ENCODE assay signal across 8 mouse cellular contexts in the genomic region with DNA sequence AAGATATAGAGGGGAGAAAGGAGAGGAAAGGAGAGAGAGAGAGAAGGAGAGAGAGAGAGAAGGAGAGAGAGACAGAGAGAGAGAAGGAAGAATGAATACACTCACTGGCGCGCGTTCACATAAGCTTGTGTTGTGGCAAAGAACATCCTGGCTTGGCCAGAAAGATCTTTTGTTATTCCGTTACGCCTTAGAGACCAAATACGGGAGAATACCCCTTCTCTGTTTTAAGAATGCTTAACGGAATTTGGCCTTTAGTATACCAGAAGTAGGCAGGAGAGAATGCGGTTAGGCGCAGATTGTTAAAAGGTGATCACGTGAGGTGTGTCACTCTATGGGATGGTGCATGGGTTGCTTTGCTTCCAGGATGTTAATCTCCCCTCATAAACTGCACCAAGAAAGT. TPM values are rescaled to one million over a fixed set of nuclear protein-coding genes. Genes with fewer than 3 reads are reported as not detected.
A peak's percentile ranks its signal among the peaks of the same experiment; 100 is the strongest.
DNase-seq lines count a peak whose midpoint lies in the region; ATAC-seq and TF ChIP-seq lines count a peak whose summit lies in the region.

No protein-coding gene starts in this region.

- no peak for ATAC-seq in hindbrain, embryonic 11.5 days (ENCODE audit: low FRiP score)
- no peak for ATAC-seq in midbrain, embryonic 12.5 days (ENCODE audit: low FRiP score, low read depth)
- no peak for ATAC-seq in megakaryocyte progenitor cell, adult 5-6 weeks (replicated peaks; ENCODE audit: poor library complexity)

- peak overlapping the region; percentile 67 for H3K9ac ChIP-seq in MEL (ENCODE audit: control insufficient read depth, low read depth, low read length, poor library complexity, severe bottlenecking)
- H3K9ac ChIP-seq in hindbrain, embryonic 11.5 days (ENCODE audit: low read depth, low read length): peak overlapping the region; percentile 96
- H3K9ac ChIP-seq in midbrain, embryonic 12.5 days (replicated peaks): peak overlapping the region; percentile 99

- no peaks in the 10 kb centered on the region; the same call in 1 of the 2 replicates for H3K36me3 ChIP-seq in kidney, adult 2 months (ENCODE audit: control insufficient read depth, insufficient read depth, low read length)
- H3K36me3 ChIP-seq in MEL (ENCODE audit: control insufficient read depth in 1 of 2, insufficient read depth in 2 of 2, low read length in 2 of 2): peaks cover 0 to 12% of the 10 kb centered on the region in 2 experiments; a peak in 3 of 4 replicates
- H3K36me3 ChIP-seq in hindbrain, embryonic 11.5 days (ENCODE audit: control insufficient read depth, insufficient read depth, low read length): peaks cover 6% of the 10 kb centered on the region; the same call in 1 of the 2 replicates
- peaks cover 48% of the 10 kb centered on the region for H3K36me3 ChIP-seq in midbrain, embryonic 12.5 days

- H3K9me3 ChIP-seq in MEL (replicated peaks; ENCODE audit: insufficient read depth, low read length): no peaks in the 10 kb centered on the region
- no peaks in the 10 kb centered on the region for H3K9me3 ChIP-seq in hindbrain, embryonic 11.5 days (ENCODE audit: control insufficient read depth, low read length)
- no peaks in the 10 kb centered on the region for H3K9me3 ChIP-seq in midbrain, embryonic 12.5 days

- no peak for DNase-seq in kidney, adult 2 months
- no peak for DNase-seq in kidney, adult 11 months
- peak; percentile 47 for DNase-seq in MEL (ENCODE audit: low read depth, low spot score)
- DNase-seq in hindbrain, embryonic 11.5 days (ENCODE audit: low spot score): no peak
- DNase-seq in left cerebral cortex, adult 9 months (ENCODE audit: low spot score in 2 of 2): no peak
- no peak for DNase-seq in cerebellum, postnatal 25 days

- H3K4me2 ChIP-seq in hindbrain, embryonic 11.5 days (replicated peaks; ENCODE audit: low read depth, low read length): peak overlapping the region; percentile 79
- H3K4me2 ChIP-seq in midbrain, embryonic 12.5 days (replicated peaks): peak overlapping the region; percentile 85

- TF ChIP-seq CTCF in kidney, adult 2 months (conservative IDR thresholded peaks at IDR 0.05; ENCODE audit: insufficient read depth, insufficient read length, low read depth, low read length): no peak
- TF ChIP-seq CTCF in MEL (IDR thresholded peaks at IDR 0.05 in 2 of 3, conservative IDR thresholded peaks at IDR 0.05 in 1 of 3; ENCODE audit: control insufficient read depth in 1 of 3, insufficient read depth in 1 of 3, low read depth in 2 of 3, low read length in 3 of 3, poor library complexity in 1 of 3, severe bottlenecking in 1 of 3): no peak

- H3K27me3 ChIP-seq in kidney, adult 2 months (replicated peaks; ENCODE audit: control insufficient read depth, insufficient read depth, low read length): no peaks in the 10 kb centered on the region
- H3K27me3 ChIP-seq in MEL (ENCODE audit: control insufficient read depth in 1 of 2, insufficient read depth in 2 of 2, low read length in 2 of 2): no peaks in the 10 kb centered on the region
- H3K27me3 ChIP-seq in hindbrain, embryonic 11.5 days (ENCODE audit: control insufficient read depth, insufficient read depth, low read length): no peaks in the 10 kb centered on the region
- H3K27me3 ChIP-seq in midbrain, embryonic 12.5 days: no peaks in the 10 kb centered on the region

- peaks cover 21% of the 10 kb centered on the region for H3K79me2 ChIP-seq in MEL (ENCODE audit: control insufficient read depth, insufficient read depth, low read length, poor library complexity)

- no peak for TF ChIP-seq POLR2A in kidney, adult 2 months (IDR thresholded peaks at IDR 0.05; ENCODE audit: low read depth, low read length)
- no peak for TF ChIP-seq POLR2A in MEL (IDR thresholded peaks at IDR 0.05; ENCODE audit: control insufficient read depth in 1 of 2, insufficient read depth in 1 of 2, low read depth in 1 of 2, low read length in 2 of 2, poor library complexity in 1 of 2)

- H3K27ac ChIP-seq in kidney, adult 2 months (ENCODE audit: insufficient read depth, low read depth, low read length): no peak overlapping the region
- peak overlapping the region; percentile 17 for H3K27ac ChIP-seq in MEL (ENCODE audit: control insufficient read depth, low read depth, low read length)
- no peak overlapping the region; the same call in 1 of the 2 replicates for H3K27ac ChIP-seq in hindbrain, embryonic 11.5 days (ENCODE audit: low read depth, low read length)
- H3K27ac ChIP-seq in midbrain, embryonic 12.5 days (replicated peaks): peak overlapping the region; percentile 80

- TF ChIP-seq EP300 in MEL (IDR thresholded peaks at IDR 0.05; ENCODE audit: low read depth in 1 of 2, low read length in 2 of 2): no peak

- H3K4me1 ChIP-seq in kidney, adult 2 months (ENCODE audit: control insufficient read depth, insufficient read depth, low read length): peaks cover 10% of the 10 kb centered on the region; the same call in 1 of the 2 replicates
- H3K4me1 ChIP-seq in MEL (ENCODE audit: control insufficient read depth in 1 of 2, insufficient read depth in 2 of 2, low read length in 2 of 2): peaks cover 3 to 10% of the 10 kb centered on the region in 2 experiments; a peak in 3 of 4 replicates
- H3K4me1 ChIP-seq in hindbrain, embryonic 11.5 days (replicated peaks; ENCODE audit: control insufficient read depth, insufficient read depth, low read length): peaks cover 4% of the 10 kb centered on the region
- H3K4me1 ChIP-seq in midbrain, embryonic 12.5 days: peaks cover 21% of the 10 kb centered on the region

- WGBS in kidney, adult 2 months: 2% methylated on average over 10 of the region's 10 CpGs
- WGBS in hindbrain, embryonic 11.5 days: 14% methylated on average over 10 of the region's 10 CpGs
- WGBS in midbrain, embryonic 12.5 days: 11% methylated on average over 10 of the region's 10 CpGs

- TF ChIP-seq RAD21 in MEL (IDR thresholded peaks at IDR 0.05; ENCODE audit: low read depth, low read length): no peak

- H3K4me3 ChIP-seq in kidney, adult 2 months (ENCODE audit: insufficient read depth, low read depth, low read length): peak overlapping the region; percentile 66
- peak overlapping the region; percentile 68 to 71 for H3K4me3 ChIP-seq in MEL (ENCODE audit: control insufficient read depth in 1 of 2, insufficient read depth in 1 of 2, low read depth in 2 of 2, low read length in 2 of 2)
- peak overlapping the region; percentile 99 for H3K4me3 ChIP-seq in hindbrain, embryonic 11.5 days (ENCODE audit: low read depth, low read length)
- H3K4me3 ChIP-seq in midbrain, embryonic 12.5 days: peak overlapping the region; percentile 97

TF ChIP-seq in MEL, 35 proteins besides CTCF, POLR2A, EP300 and RAD21 (continues in another document):
- TF ChIP-seq GABPA (IDR thresholded peaks at IDR 0.05; ENCODE audit: low read depth, low read length) (no peak), USF1 (IDR thresholded peaks at IDR 0.05; ENCODE audit: low read depth, low read length) (peak; percentile 85)

RNA-seq across cellular contexts. Expression of gene Zswim8, which starts 0.9 kb away (rescaled TPM):
- 136 and 167 TPM in 2 replicates for polyA plus RNA-seq in kidney, adult 2 months (2012; rRNA removed)
- 14.2 and 16.5 TPM in 2 replicates for total RNA-seq in MEL (2012; rRNA removed)
- polyA plus RNA-seq in MEL (2012; ENCODE audit: insufficient read depth in 1 of 2, insufficient read length in 2 of 2, low read depth in 1 of 2, low replicate concordance in 2 of 2, missing spikeins in 1 of 2): 10 to 100 TPM in 1 of 2 experiments, not detected in 1; 35.5 TPM
- polyA plus RNA-seq in hindbrain, embryonic 11.5 days (2014; fragmentation: Nextera tagmentation; extraction: Ambion mirVana): 25.2 and 32.7 TPM in 2 replicates
- 47.6 and 48.9 TPM in 2 replicates for polyA plus RNA-seq in midbrain, embryonic 12.5 days (2016; fragmentation: Nextera tagmentation; extraction: Ambion mirVana)
- total RNA-seq in megakaryocyte progenitor cell, adult 5-6 weeks (2015): 19.5 and 23.4 TPM in 2 replicates
- total RNA-seq in megakaryocyte progenitor cell, adult 5-6 weeks (2017): 19.1 and 23.5 TPM in 2 replicates

RNA-seq across cellular contexts. Expression of gene Chchd1, which starts 5.4 kb away (rescaled TPM):
- polyA plus RNA-seq in kidney, adult 2 months (2012; rRNA removed): 42.3 and 54.0 TPM in 2 replicates
- total RNA-seq in MEL (2012; rRNA removed): 154 and 164 TPM in 2 replicates
- 100 to 1,000 TPM in 1 of 2 experiments, not detected in 1; 136 TPM for polyA plus RNA-seq in MEL (2012; ENCODE audit: insufficient read depth in 1 of 2, insufficient read length in 2 of 2, low read depth in 1 of 2, low replicate concordance in 2 of 2, missing spikeins in 1 of 2)
- 210 and 223 TPM in 2 replicates for polyA plus RNA-seq in hindbrain, embryonic 11.5 days (2014; fragmentation: Nextera tagmentation; extraction: Ambion mirVana)
- 225 and 253 TPM in 2 replicates for polyA plus RNA-seq in midbrain, embryonic 12.5 days (2016; fragmentation: Nextera tagmentation; extraction: Ambion mirVana)
- total RNA-seq in megakaryocyte progenitor cell, adult 5-6 weeks (2015): 163 and 169 TPM in 2 replicates
- 104 and 110 TPM in 2 replicates for total RNA-seq in megakaryocyte progenitor cell, adult 5-6 weeks (2017)

RNA-seq across cellular contexts. Expression of gene Fut11, which starts 13.5 kb away (rescaled TPM):
- 7.9 and 11.2 TPM in 2 replicates for polyA plus RNA-seq in kidney, adult 2 months (2012; rRNA removed)
- 0.49 and 0.69 TPM in 2 replicates for total RNA-seq in MEL (2012; rRNA removed)
- polyA plus RNA-seq in MEL (2012; ENCODE audit: insufficient read depth in 1 of 2, insufficient read length in 2 of 2, low read depth in 1 of 2, low replicate concordance in 2 of 2, missing spikeins in 1 of 2): 1 to 10 TPM in 1 of 2 experiments, not detected in 1; 1.8 TPM
- 16.7 and 22.9 TPM in 2 replicates for polyA plus RNA-seq in hindbrain, embryonic 11.5 days (2014; fragmentation: Nextera tagmentation; extraction: Ambion mirVana)
- polyA plus RNA-seq in midbrain, embryonic 12.5 days (2016; fragmentation: Nextera tagmentation; extraction: Ambion mirVana): 26.8 and 27.0 TPM in 2 replicates
- total RNA-seq in megakaryocyte progenitor cell, adult 5-6 weeks (2015): 14.3 and 15.3 TPM in 2 replicates
- 5.3 and 5.7 TPM in 2 replicates for total RNA-seq in megakaryocyte progenitor cell, adult 5-6 weeks (2017)

RNA-seq across cellular contexts. Expression of gene Ndst2, which starts 26.1 kb away (rescaled TPM):
- polyA plus RNA-seq in kidney, adult 2 months (2012; rRNA removed): 28.7 and 31.4 TPM in 2 replicates
- 34.4 and 39.5 TPM in 2 replicates for total RNA-seq in MEL (2012; rRNA removed)
- polyA plus RNA-seq in MEL (2012; ENCODE audit: insufficient read depth in 1 of 2, insufficient read length in 2 of 2, low read depth in 1 of 2, low replicate concordance in 2 of 2, missing spikeins in 1 of 2): 10 to 100 TPM; 37.1 to 54.0 TPM
- 20.2 and 21.0 TPM in 2 replicates for polyA plus RNA-seq in hindbrain, embryonic 11.5 days (2014; fragmentation: Nextera tagmentation; extraction: Ambion mirVana)
- polyA plus RNA-seq in midbrain, embryonic 12.5 days (2016; fragmentation: Nextera tagmentation; extraction: Ambion mirVana): 25.0 and 29.8 TPM in 2 replicates
- 21.2 and 30.7 TPM in 2 replicates for total RNA-seq in megakaryocyte progenitor cell, adult 5-6 weeks (2015)
- 6.6 and 8.5 TPM in 2 replicates for total RNA-seq in megakaryocyte progenitor cell, adult 5-6 weeks (2017)

RNA-seq across cellular contexts. Expression of gene Sec24c, which starts 34.1 kb away (rescaled TPM):
- 133 and 153 TPM in 2 replicates for polyA plus RNA-seq in kidney, adult 2 months (2012; rRNA removed)
- 68.5 and 83.9 TPM in 2 replicates for total RNA-seq in MEL (2012; rRNA removed)
- polyA plus RNA-seq in MEL (2012; ENCODE audit: insufficient read depth in 1 of 2, insufficient read length in 2 of 2, low read depth in 1 of 2, low replicate concordance in 2 of 2, missing spikeins in 1 of 2): 100 to 1,000 TPM; 121 to 263 TPM
- 76.6 and 79.0 TPM in 2 replicates for polyA plus RNA-seq in hindbrain, embryonic 11.5 days (2014; fragmentation: Nextera tagmentation; extraction: Ambion mirVana)
- polyA plus RNA-seq in midbrain, embryonic 12.5 days (2016; fragmentation: Nextera tagmentation; extraction: Ambion mirVana): 97.5 and 99.5 TPM in 2 replicates
- total RNA-seq in megakaryocyte progenitor cell, adult 5-6 weeks (2015): 40.1 and 40.5 TPM in 2 replicates
- total RNA-seq in megakaryocyte progenitor cell, adult 5-6 weeks (2017): 88.7 and 97.9 TPM in 2 replicates

Comparison
In these comparisons a context has a peak if more than half of its experiments do, and no peak if none do; other contexts are left out.
1. H3K27ac ChIP-seq: peak in MEL (single experiment) and midbrain, embryonic 12.5 days (single experiment); none in kidney, adult 2 months (single experiment) and hindbrain, embryonic 11.5 days (single experiment).
2. Peak in every context shown above with its lines, with median percentiles within 50 percentile points of each other: H3K4me3 ChIP-seq and H3K9ac ChIP-seq.